Mouse (Mus musculus): Measurements from ENCODE around the gene Mtch2.
"Not testable (repeated sequence)": the region's sequence is repeated elsewhere in the genome, so short reads cannot be mapped to it uniquely, and the experiment has no call there.

Mtch2 gene

DNA sequence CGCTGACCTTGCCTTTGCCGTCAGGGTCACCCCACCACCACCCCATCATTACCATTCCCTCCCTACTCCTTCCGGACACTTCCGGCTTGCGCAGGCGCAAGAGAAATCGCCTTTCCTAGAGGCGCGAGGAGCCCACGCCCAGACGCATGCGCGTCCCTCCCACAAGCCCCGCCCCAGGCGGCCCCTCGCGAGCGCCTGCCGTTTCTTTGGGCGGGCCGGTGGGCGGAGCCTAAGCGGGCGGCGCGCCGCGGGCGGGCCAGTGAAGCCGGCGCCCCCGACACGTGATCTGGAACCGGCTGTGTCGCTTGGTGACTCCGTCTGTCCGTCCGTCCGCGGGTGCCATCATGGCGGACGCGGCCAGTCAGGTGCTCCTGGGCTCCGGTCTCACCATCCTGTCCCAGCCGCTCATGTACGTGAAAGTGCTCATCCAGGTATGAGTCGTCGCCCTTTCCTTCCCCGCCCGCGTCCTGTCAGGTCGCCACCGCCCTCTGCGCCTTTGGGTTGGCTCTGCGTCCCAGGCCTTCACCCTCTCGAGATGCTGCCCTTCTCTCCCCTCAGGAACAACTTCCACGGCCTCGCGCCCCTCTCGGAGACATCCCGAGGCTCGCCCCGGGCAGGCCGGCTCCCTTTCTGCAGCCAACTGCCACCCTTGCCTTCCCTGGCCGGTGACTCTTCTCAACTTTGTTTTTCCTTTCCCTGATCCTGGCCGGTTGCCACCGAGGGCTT, at the start of gene Mtch2:
Gene Mtch2, plus strand, starts transcription at position 201 of the 726 bp plus-strand sequence.
- peak; percentile 98 for DNase-seq (ENCODE audit: low spot score in 2 of 2)

DNA sequence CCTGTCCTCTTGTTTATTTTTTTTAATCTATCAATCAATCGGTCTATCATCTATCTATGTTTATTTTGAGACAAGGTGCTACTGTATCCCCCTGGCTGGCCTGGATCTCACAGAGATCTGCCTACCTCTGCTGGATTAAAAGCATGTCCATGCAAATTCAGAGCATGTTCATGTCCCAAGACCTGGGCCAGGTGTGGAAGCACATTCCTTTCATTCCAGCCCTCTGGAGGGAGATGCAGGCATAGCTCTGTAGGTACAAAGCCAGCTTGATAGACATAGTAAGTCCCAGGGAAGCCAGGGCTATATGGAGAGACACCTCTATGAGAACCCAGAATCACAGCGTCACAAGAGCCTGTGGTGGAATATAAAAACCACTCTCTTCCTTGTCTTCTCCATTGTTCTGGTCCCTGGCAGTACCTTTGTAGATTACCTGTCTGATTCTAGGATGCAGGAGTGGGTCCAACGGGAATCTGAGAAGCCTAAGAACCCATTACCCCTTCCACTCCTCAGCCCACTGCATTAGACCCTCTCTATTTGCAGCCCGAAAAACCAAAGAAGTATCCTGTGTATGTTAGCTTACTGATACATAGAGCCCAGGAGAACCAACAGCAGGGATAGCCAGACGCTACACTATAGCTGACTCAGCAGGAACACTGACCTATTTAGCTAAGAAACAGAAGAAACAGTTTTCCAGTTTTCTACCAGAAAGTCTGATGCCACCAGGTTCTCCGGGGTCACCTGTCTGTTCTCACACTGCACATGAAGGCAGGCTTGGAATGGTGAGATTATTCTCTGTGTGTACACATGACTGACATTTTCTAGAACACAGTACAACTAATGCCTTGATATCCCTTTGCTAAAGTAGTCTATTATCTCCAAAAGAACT, 38.5 kb upstream of the Mtch2 start:
- no peak for DNase-seq (ENCODE audit: low spot score in 2 of 2)

DNA sequence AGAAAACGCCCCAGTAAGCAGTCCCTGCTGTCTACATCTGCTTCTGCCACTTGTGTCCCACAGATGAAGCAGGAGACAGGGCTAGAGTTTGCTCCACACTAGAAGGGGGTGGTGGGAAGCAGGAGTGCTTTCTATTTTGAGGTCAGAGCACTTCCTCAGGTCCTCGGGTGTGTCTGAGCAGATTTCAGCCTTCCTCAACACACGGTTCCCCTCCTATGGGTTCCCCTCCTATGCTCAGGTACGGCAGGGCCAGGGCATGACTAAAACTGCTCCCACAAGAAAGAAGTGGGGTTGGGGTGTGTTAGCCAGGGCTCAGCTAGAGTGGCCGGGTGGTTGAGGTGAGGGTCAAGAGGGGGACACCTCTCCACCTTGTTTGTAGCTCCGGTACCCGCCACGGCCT, 36.2 kb upstream of the Mtch2 start:
- no peak for DNase-seq (ENCODE audit: low spot score in 2 of 2)

DNA sequence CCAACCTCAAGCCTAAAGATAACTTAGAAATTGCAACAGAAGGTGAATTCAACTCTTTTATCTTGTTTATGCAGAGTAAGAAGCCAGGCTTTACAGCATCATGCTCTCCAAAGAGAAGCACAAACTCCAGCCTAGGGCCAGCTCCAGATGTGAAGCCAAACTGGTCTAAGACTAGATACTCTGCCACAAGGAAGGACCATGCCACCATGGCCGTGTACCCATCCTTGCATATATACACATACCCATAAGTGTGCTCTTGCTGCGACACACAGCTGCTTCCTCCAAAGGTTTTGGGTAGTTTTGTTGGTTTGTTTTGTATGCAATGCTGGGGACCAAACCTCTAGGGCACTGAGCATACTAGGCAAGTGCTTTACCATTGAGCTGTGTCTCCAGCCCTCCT, 31.7 kb upstream of the Mtch2 start:
- DNase-seq (ENCODE audit: low spot score in 2 of 2), result no peak

DNA sequence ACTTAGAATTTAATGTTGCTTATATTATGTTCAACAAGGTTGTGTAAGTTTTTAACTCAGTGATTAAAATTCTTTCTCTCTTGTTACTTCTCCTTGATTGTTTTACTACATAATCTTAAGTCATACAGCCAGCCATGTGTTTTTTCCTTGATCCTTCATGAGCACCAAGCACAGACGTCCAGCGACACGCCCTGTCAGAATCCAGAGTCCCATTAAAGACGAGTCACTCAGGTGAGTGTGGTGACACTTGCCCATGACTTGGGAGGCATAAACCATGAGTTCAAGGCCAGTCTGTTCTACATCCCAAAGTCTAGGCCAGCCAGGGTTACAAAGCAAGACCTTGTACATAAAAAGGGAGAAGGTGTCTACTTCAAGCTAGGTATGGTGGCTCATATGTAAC, 30.8 kb upstream of the Mtch2 start:
- DNase-seq (ENCODE audit: low spot score in 2 of 2), result no peak

DNA sequence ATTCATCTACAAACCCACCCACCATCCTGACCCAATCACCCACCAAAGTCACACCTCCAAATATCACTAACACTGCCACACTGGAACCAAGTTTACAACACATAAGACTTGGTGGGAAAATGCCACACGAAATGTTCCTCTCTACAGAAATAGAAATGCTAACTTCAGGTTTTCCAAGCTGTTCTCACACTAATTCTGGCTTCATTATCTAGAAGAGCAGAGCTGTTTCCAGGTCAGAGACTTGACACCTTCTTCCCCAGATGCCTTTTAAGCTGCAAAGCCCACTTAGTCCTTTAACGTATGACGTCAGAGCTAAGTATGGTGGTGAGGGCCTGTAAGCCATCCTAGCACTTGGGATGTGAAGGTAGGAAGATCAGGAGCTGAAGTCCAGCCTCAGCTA, 28.2 kb upstream of the Mtch2 start:
- DNase-seq (ENCODE audit: low spot score in 2 of 2), result no peak

DNA sequence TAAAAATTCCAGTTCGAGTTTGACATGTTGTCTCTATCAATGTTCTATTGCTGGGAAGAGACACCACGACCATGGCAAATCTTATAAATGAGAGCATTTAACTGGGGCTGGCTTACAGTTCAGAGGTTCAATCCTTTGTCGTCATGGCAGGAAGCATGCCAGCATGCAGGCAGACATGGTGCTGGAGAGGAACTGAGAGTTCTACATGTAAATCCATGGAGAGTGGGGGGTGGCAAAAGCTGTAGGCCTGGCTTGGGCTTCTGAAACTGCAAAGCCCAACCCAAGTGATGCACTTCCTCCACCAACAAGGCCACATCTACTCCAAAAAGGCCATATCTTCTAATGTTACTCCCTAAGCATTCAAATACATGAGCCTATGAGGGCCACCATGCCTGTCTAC, 26.1 kb upstream of the Mtch2 start:
- DNase-seq (ENCODE audit: low spot score in 2 of 2), result no peak

DNA sequence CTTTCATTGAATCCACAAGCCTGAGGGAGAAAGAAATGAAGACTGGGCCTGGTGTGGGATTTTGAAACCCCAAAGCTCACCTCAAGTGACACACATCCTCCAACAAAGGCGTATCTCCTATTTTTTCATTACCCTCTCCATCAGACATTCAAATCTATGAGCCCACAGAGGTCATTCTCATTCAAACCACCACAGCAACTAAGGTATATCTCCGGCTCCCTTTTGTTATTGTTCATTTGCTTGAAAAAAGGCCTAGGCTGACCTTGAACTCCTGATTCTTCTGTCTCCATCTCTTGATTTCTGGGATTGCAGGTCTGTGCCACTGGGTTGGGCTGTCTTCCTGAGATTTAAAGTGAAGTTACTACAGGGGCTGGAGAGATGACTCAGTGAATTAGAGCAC, 24.0 kb upstream of the Mtch2 start:
- DNase-seq (ENCODE audit: low spot score in 2 of 2), result no peak

DNA sequence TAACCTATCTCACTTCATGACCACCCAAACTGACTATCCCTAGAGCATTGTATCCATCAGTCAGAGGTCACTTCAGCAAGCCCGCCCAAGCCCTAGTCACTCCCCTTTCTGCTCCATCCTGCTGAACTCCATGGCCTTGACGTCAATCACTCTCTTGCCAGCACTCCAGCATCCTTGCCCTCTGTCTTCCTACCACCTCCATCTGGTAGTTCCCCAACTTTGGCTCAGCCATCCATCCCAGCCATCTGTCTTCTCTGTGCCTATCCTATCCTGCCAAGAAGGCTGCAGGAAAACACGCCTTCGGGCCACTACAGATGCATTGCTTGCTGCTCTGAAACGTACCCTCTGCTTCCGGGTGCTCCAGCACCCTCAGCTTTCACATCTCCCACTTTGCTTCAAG, 23.2 kb upstream of the Mtch2 start:
- no peak for DNase-seq (ENCODE audit: low spot score in 2 of 2)

DNA sequence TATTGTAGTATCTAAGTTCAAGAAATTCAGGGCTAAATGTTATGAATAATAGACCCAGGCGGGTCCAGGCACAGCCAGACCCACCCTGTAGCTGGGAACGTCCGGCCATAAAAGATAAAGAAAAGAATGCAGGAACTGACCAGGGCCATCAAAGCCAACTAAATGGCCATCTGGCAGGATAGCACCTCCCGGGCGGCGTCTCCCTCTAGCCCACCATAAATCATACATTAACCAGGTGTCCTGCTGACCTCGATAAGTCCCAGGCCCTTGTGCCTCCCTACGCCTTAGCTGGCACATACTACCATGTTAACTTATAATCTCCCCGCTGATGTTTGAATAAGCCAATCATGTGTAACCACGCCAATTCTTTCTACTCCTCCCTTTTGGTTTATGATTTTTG, 22.4 kb upstream of the Mtch2 start:
- not testable (repeated sequence) for DNase-seq (ENCODE audit: low spot score in 2 of 2)

DNA sequence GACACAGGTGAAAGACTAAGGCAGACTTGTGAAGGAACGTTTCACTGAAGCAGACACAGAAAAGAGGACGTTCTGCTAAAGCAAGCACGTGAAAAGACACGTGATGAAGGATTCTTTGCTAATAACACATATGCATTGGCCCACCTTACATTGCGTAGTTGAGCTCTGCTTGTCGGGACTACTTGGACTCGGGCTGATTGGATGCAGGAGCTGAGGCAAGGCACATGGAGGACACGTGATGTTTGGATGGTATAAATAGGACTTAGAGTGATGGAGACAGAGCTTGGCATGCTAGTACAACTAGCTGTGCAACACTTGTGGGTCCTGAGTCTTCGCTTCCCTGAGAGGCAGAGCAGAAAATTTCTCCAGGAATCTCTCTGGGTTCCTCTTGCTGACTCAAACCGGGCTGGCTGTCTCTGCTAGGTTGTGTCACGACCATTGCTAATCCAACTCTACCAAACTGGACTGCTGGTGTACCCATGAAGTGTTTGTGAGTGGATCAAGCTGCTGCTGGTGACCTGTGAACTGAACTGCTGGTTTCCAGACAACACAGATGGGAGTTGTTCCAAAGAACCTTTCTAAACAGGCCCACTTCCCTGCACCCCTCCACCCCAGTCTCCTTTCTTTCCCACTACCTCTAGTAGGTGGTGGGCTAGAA, 21.3 kb upstream of the Mtch2 start:
- no peak for DNase-seq (ENCODE audit: low spot score in 2 of 2)

DNA sequence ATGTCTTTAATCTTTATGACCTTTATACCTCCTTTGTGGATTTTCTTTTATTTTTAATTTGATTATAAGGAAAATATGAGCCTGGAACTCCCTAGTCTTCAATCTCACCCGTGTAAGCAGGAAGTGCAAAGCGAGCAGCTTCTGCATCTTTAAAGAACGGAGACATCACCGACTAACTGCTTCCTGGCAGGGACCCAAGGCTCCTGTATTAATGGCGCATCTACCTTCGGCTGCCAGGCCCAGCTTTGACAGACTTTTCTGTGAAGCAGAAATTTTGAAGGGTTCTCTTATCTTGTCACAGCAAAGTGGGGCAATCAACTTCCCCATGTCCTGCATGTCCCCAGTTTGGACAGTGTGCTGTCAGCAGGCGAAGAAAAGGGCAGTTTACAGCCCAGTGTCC, 18.2 kb upstream of the Mtch2 start:
- peak in 1 of 2 experiments; percentile 16 for DNase-seq (ENCODE audit: low spot score in 2 of 2)

DNA sequence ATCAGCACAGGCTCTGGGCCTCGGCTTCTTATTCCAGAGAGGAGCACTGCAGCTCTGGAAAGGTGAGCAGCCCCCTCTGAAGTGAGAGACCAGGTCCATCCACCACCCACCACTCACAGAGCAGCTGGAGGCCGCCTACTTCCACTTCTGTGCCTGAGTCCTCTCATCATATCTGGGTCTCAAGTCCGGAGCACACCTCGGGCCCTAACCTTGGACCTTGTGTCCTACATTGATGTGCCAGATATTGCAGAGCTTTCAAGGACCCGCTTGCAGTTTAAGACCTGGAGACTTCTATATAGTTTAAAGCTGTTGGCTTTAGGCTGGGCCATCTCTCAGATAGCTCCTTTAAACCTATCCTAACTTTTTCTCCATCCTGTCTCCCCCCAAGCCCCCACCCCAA, 13.5 kb upstream of the Mtch2 start:
- no peak for DNase-seq (ENCODE audit: low spot score in 2 of 2)

DNA sequence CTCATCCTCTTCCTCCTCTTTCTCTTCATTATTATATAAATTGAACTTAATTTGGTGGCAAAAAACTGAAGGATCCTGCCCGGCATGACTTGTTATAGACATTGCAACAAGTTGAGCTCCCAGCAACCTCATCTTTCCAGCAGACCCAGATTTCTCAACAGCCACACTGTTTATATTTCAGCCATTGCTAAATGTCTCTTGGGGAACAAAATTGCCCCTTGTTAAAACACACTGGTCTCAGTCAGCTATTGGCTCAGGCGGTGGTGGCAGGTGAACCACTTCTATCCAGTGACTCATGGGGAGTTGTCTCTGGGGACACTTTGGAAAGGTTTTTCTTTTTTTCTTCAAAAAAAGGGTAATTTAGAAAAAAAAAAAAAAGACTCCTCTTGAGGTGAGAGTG, 8.3 kb upstream of the Mtch2 start:
- no peak for DNase-seq (ENCODE audit: low spot score in 2 of 2)

DNA sequence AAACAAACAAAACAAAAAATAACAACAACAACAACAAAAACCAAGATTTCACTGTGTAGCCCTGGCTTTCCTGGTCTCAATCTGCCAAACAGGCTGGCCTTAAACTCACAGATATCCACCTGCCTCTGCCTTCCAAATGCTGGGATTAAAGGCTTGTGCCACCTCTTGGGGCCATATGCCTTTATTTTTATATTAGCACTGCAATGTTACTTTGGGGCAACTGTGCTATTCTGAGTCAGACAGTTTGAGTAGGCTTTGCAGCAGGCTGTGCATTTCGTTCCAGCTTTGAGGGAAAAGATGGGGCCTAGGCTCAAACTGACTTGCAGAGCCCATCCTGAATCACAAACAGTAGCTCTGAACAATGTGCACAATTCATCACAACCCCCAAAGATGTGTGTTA, 3.3 kb upstream of the Mtch2 start:
- DNase-seq (ENCODE audit: low spot score in 2 of 2), result no peak

DNA sequence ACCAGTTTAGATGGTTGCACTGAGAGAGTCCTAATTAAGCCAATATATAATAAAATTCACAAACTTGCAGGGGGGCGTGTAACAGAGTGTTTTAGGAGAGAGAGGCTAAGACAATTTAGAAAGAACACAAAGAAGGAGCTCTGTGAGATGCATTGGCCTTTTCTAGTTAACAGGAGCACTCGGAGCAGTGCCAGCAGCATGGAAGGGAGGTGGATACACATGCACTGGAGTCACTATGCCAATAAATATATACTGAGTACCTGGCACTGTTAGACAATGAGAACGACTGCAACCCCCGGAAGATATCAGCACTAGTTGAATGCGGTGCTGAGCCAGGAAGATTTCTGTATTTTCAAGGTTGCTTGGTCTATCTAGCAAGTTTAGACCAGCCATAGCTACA, 2.7 kb upstream of the Mtch2 start:
- DNase-seq (ENCODE audit: low spot score in 2 of 2), result no peak

DNA sequence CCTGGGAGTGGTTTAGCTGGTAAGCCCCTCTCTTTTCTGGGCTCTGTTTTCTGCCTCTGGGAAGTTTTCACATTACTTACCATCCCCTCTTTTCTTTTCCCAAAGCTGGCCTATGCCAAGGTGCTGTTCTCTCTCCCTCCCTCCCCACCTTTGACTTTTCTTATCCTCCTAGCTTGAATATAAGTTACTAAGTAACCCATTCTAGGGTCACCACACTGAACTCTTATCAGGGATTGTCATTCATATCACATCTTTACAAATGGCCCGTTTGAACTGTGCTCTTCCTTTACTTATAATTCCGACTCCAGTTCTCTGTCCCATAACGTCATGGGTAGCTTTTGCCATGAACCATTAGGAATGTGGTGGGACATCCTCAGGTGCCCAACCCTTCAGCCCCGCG, 1.7 kb upstream of the Mtch2 start:
- no peak for DNase-seq (ENCODE audit: low spot score in 2 of 2)

DNA sequence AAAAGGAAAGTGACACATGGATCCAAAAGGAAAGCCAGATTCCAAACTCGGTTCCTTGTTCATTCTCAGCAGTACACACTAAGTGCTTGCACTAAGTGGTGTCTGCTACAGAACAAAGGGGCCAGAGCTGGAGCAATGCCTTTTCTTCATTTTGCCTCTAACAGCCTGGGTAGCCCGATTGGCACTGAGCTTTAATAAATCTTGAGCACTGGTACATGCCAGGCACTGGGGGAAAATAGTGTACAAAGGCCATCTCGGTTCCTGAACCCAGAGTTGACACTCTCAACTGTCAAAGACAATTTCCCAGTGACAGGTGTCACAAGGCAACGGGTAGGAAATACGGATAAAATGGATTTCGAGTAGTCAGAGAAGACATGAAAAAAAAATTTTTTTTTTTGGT, 784 bp upstream of the Mtch2 start:
- no peak for DNase-seq (ENCODE audit: low spot score in 2 of 2)

DNA sequence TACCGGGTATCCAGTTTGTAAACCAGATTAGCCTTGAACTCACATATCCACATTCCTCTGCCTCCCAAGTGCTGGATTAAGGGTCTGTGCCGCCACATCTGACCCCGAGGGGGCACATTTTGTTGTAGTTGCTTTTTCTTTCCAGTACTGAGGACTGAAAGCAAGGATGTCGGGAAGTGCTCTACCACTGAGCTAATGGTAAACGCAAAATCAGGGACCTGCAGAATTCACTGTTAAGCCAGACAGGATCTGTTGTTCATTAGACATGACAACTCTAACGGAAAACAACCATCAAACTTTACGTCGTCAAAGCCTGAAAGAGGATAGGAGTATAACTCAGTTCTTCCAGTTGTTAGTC, 379 bp upstream of the Mtch2 start:
- no peak for DNase-seq (ENCODE audit: low spot score in 2 of 2)

DNA sequence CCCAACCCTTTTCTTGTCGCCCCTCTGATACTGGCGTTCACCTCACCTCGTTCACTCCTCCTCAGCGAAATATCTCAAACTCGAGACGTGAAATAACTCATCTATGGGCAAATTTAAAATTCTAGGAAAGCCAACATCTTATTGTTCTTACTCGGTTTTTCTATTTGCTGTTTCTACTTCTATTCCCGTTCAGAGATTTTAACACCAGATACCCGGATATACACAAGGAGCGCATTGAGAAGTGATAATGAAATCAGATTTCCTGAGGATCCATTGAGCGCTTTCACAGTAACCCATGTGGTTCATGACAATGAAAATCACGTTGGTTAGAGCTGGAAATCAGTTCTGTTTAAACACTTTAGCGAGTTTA, 711 bp downstream of the Mtch2 start:
- no peak for DNase-seq (ENCODE audit: low spot score in 2 of 2)

DNA sequence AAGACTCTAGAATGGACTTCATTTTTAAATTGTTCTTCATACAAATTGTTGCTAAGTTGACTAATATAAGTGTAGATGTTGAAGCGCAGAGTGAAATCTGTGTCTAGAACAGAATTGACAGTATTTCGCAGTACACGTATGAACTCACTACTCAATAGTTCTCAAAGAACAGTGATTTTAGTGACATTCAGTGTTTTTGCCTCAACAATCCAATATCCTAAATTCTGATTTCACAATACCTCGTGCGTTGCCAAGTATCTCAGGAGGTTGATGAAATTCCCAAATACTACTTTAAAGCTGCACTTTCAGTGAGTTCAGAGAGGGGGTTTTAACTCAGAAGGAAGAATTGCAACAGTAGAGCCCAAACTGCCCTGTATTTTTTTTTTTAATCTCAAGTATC, 1.4 kb downstream of the Mtch2 start:
- no peak for DNase-seq (ENCODE audit: low spot score in 2 of 2)

DNA sequence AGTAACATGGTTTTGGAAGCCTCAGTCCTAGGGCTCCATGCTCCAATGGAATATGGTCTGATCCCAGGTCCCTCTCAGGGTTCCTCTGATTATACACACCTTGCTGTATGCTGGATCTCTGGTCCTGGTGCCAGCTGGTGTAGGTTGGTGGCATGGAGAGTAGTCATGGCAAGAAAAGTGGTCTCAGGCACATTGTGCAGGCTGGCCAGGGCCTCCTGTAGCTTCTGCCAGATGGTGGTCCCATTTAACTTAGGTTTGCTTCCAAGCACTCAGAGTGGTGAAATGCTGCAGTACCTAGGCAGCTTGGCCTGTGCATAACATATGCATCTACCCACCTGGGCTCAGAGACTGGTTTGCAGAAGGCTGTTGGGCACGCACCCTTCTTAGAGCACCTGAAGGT, 3.4 kb downstream of the Mtch2 start:
- no peak for DNase-seq (ENCODE audit: low spot score in 2 of 2)

DNA sequence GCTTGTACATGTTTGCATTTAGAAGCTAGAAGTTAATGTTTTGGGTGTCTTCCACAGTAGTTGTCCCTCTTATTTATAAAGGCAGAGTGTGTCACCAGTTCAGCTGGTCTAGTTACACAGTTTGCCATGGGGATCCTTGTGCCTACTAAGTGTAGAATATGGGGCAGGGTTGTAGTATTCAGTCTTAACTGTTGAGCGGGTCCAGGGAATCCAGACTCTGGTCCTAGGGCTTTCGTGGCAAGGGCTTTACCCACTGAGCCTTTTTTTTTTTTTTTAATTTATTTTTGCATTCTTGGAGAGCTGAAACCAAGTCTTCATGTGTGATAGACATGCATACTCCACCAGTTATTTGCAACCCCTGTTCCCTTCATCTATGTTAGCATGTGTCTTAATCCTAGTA, 14.5 kb downstream of the Mtch2 start:
- no peak for DNase-seq (ENCODE audit: low spot score in 2 of 2)

Measured in spleen, postnatal 36 days (tissue).